Mouse (Mus musculus) bone marrow, adult 2 months (tissue): ENCODE measurements around the gene Fam120b.

Source experiments
- CTCF ChIP-seq: fragments of 200-500 bp; IDR thresholded peaks from 2 replicates; pipeline ENCODE4 v1.5.1; 2011; ENCODE audit warnings: low read length, control low read depth; ENCODE audit not compliant: control insufficient read depth, insufficient read depth
- POLR2A ChIP-seq: fragments of 200-500 bp; IDR thresholded peaks from 2 replicates; pipeline ENCODE4 v1.6.1; 2011; ENCODE audit warnings: low read depth, mild to moderate bottlenecking, control low read depth, low read length, borderline replicate concordance; ENCODE audit not compliant: control insufficient read depth

GRCm38 (mm10) chr17:15449606-15450005, 53.6 kb downstream of the Fam120b start:
- TF ChIP-seq CTCF (no peak), POLR2A (no peak)
